Comparison of ENCODE assay signal across 9 mouse cellular contexts in the genomic region with DNA sequence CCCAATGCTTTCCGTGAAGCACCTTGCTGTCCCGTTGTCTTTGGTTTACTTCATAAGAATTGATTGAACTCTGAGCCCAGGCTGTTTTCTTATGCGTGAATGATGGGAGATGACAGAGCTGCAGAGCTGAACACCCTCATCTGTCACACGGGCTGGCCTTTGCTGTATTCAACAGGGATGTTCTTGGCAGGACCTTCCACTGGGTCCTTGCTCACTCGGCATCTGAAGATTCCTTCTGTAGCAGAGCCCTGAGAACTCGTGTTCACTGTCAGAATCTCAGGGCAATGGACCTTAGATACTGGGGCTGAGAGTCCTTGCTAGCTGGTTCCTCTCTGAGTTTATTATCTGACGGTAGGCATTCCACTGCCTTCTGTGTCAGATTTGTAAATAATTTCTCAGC. TPM values are rescaled to one million over a fixed set of nuclear protein-coding genes. Genes with fewer than 3 reads are reported as not detected.
DNase-seq lines count a peak whose midpoint lies in the region; ATAC-seq and TF ChIP-seq lines count a peak whose summit lies in the region.
"Had no signal": no experiment of that assay in that cellular context is flagged by ENCODE, and none has a peak within 500 bp of the region (broad histone marks: within the 10 kb centered on the region; RNA-seq: fewer than 3 reads in every experiment).

No protein-coding gene starts in this region.

- no peak overlapping the region for H3K4me3 ChIP-seq in heart, adult 2 months
- no peak overlapping the region for H3K4me3 ChIP-seq in heart, embryonic 12.5 days
- no peak overlapping the region for H3K4me3 ChIP-seq in neural tube, embryonic 11.5 days (ENCODE audit: low read depth, low read length)

- no peak overlapping the region for H3K9ac ChIP-seq in heart, adult 2 months (ENCODE audit: low read depth, low read length)
- H3K9ac ChIP-seq in heart, embryonic 12.5 days = no peak overlapping the region; the same call in 1 of the 2 replicates
- H3K9ac ChIP-seq in neural tube, embryonic 11.5 days (ENCODE audit: low read length) = no peak overlapping the region

- no peak for ATAC-seq in heart, embryonic 12.5 days (ENCODE audit: insufficient number of reproducible peaks, low FRiP score)
- no peak for ATAC-seq in neural tube, embryonic 11.5 days (ENCODE audit: insufficient read depth, low FRiP score, low TSS enrichment)

- TF ChIP-seq CTCF in heart, adult 2 months (IDR thresholded peaks at IDR 0.05) = no peak

- intact Hi-C loops in heart, adult 2 months (cut with DNase I) = loop anchor here (2.0 kb wide), 1 partner anchor 17 kb away; no protein-coding TSS in a partner anchor

- 61% methylated on average over 7 of the region's 7 CpGs for WGBS in heart, adult 2 months
- WGBS in heart, embryonic 12.5 days = 64% methylated on average over 7 of the region's 7 CpGs
- 78% methylated on average over 7 of the region's 7 CpGs for WGBS in neural tube, embryonic 11.5 days

- H3K4me1 ChIP-seq in heart, adult 2 months (ENCODE audit: control insufficient read depth, insufficient read depth, low read length) = peaks cover 27% of the 10 kb centered on the region
- H3K4me1 ChIP-seq in heart, embryonic 12.5 days (replicated peaks) = peaks cover 58% of the 10 kb centered on the region
- H3K4me1 ChIP-seq in neural tube, embryonic 11.5 days (ENCODE audit: control insufficient read depth, insufficient read depth, low read length) = peaks cover 17% of the 10 kb centered on the region

- H3K9me3 ChIP-seq in heart, embryonic 12.5 days (replicated peaks) = no peaks in the 10 kb centered on the region
- H3K9me3 ChIP-seq in neural tube, embryonic 11.5 days (ENCODE audit: control insufficient read depth, low read length) = no peaks in the 10 kb centered on the region

- peaks cover 13% of the 10 kb centered on the region for H3K36me3 ChIP-seq in heart, adult 2 months (ENCODE audit: control insufficient read depth, insufficient read depth, low read length)
- H3K36me3 ChIP-seq in heart, embryonic 12.5 days = no peaks in the 10 kb centered on the region
- no peaks in the 10 kb centered on the region for H3K36me3 ChIP-seq in neural tube, embryonic 11.5 days (ENCODE audit: control insufficient read depth, insufficient read depth, low read length)

- no peak for DNase-seq in heart, adult 2 months
- DNase-seq in neural tube, embryonic 11.5 days (ENCODE audit: low spot score) = no peak
- no peak for DNase-seq in neural tube, embryonic 10.5 days (ENCODE audit: extremely low spot score, low spot score)
- peak; percentile 41 to 62 for DNase-seq in kidney, postnatal 36 days
- no peak for DNase-seq in embryo, embryonic 9.5 days (ENCODE audit: extremely low spot score)
- DNase-seq in layer of hippocampus, adult 9-11 months = no peak
- DNase-seq: gastrocnemius, postnatal 25 days; thymus, adult 18-20 months had no signal

- no peak for TF ChIP-seq POLR2A in heart, adult 2 months (IDR thresholded peaks at IDR 0.05; ENCODE audit: insufficient read depth, low read depth, low read length)

- no peaks in the 10 kb centered on the region for H3K27me3 ChIP-seq in heart, adult 2 months (ENCODE audit: control insufficient read depth, insufficient read depth, low read length)
- H3K27me3 ChIP-seq in heart, embryonic 12.5 days (replicated peaks) = no peaks in the 10 kb centered on the region
- no peaks in the 10 kb centered on the region for H3K27me3 ChIP-seq in neural tube, embryonic 11.5 days (ENCODE audit: control insufficient read depth, insufficient read depth, low read length)

- peak overlapping the region; percentile 20; the same call in 1 of the 2 replicates for H3K27ac ChIP-seq in heart, adult 2 months
- H3K27ac ChIP-seq in heart, embryonic 12.5 days (ENCODE audit: poor library complexity, severe bottlenecking) = no peak overlapping the region
- H3K27ac ChIP-seq in neural tube, embryonic 11.5 days (ENCODE audit: low read depth, low read length) = no peak overlapping the region

- H3K79me2 ChIP-seq in heart, adult 2 months (replicated peaks; ENCODE audit: control insufficient read depth, insufficient read depth, low read length) = no peaks in the 10 kb centered on the region

- no peak overlapping the region for H3K4me2 ChIP-seq in heart, embryonic 12.5 days
- H3K4me2 ChIP-seq in neural tube, embryonic 11.5 days (ENCODE audit: low read depth) = 0 out of 2 replicates have a peak overlapping the region, but pooled peaks have one; percentile 7

- no peak for TF ChIP-seq EP300 in heart, adult 2 months (IDR thresholded peaks at IDR 0.05; ENCODE audit: insufficient read depth, low read depth, low read length)

RNA-seq across cellular contexts. Expression of a gene that starts 25.3 kb away (rescaled TPM):
- 10 to 100 TPM; 20.6 to 30.2 TPM for total RNA-seq in heart, adult 2 months (2021)
- 10.7 and 16.5 TPM in 2 replicates for polyA plus RNA-seq in heart, adult 2 months (2012; rRNA removed)
- 11.8 and 13.4 TPM in 2 replicates for polyA plus RNA-seq in heart, embryonic 12.5 days (2016; fragmentation: Nextera tagmentation; extraction: Ambion mirVana)
- 13.6 and 14.8 TPM in 2 replicates for polyA plus RNA-seq in neural tube, embryonic 11.5 days (2014; fragmentation: Nextera tagmentation; extraction: Ambion mirVana)

RNA-seq across cellular contexts. Expression of a gene that starts 59.5 kb away (rescaled TPM):
- 100 to 1,000 TPM; 160 to 196 TPM for total RNA-seq in heart, adult 2 months (2021)
- polyA plus RNA-seq in heart, adult 2 months (2012; rRNA removed) = 25.1 and 50.0 TPM in 2 replicates
- polyA plus RNA-seq in heart, embryonic 12.5 days (2016; fragmentation: Nextera tagmentation; extraction: Ambion mirVana) = 265 and 268 TPM in 2 replicates
- 302 and 316 TPM in 2 replicates for polyA plus RNA-seq in neural tube, embryonic 11.5 days (2014; fragmentation: Nextera tagmentation; extraction: Ambion mirVana)

Comparison
In these comparisons a context has a peak if more than half of its experiments do, and no peak if none do; other contexts are left out.
1. DNase-seq: peak in kidney, postnatal 36 days (2 of 2); none in heart, adult 2 months (0 of 2), neural tube, embryonic 11.5 days (single experiment), neural tube, embryonic 10.5 days (single experiment), embryo, embryonic 9.5 days (single experiment) and layer of hippocampus, adult 9-11 months (single experiment).